Mouse (Mus musculus): ENCODE data around the gene Adamts16.

The Adamts16 gene

DNA sequence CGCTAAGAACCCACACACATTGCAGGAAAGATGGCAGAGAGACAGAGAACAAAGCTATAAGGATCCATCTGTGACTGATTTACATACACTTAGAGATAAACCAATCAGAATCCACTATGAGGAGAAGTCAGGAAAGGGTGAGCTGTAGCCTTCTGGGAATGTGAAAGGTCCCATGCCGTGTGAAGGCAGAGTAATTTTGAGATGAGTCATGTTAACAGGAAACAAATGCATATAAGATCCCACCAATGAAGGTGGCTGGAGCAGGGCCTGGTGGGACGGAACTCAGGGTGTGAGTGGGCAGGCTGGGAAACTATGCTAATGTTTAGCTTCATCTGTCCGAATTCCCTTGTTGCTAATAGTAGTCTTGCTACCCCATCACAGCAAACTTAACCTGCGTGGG is 128.3 kb downstream of the Adamts16 start:
- no peak for DNase-seq (ENCODE audit: low spot score)

GRCm38 (mm10) chr13:70707158-70707854 is 134.3 kb downstream of the Adamts16 start:
- DNase-seq (ENCODE audit: low spot score) = no peak

- no peak for DNase-seq (ENCODE audit: low spot score)
Observed at GRCm38 (mm10) chr13:70702904-70703303, 138.7 kb downstream of the Adamts16 start.

DNA sequence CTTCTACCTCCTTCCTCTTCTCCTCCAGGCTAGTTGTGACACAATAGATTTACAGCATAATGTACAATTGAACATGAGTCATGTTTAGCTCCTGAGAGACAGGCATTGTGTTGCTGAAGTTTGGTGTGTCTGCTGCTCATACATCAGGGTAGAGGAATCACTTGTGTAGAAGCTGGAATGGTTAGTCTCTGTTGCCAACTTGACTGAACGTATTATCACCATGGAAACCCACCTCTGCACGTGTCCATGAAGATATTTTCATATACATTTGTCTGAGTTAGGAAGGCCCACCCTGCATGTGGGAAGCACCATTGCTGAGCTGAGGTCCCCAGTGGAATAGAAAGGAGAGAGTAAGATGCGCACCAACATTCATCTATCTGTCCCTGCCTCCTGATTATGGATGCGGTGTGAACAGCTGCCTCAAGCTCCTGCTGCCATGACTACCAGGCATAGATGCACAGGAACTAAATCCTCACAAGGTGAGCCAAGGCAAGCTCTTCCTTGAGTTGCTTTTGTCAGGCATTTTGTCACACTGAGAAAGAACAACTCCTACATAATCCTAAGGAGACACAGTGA is 142.7 kb downstream of the Adamts16 start:
- no peak for DNase-seq (ENCODE audit: low spot score)

GRCm38 (mm10) chr13:70689452-70689960 is 152.1 kb downstream of the Adamts16 start:
- no peak for DNase-seq (ENCODE audit: low spot score)

DNA sequence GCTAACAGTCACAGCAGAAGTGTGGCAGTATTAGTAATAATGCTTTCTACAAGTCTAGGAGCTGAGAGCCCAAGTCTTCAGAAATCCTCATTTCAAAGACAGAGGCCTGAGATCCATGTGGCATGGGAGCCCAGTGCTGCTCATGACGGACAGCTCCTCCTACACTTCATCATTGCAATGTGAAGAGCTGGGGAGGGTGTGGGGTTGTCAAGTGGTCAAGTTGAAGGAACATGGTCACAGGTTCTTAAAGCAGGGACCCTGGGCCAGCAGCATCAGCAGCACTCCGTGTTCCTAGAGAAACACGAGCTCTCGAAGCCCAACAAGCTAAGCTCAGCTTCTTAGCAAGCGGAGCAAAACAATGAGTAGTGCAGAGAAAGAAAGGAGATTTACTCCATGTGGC is 155.8 kb downstream of the Adamts16 start:
- DNase-seq (ENCODE audit: low spot score) = no peak

GRCm38 (mm10) chr13:70684976-70685609 is 156.5 kb downstream of the Adamts16 start:
- DNase-seq (ENCODE audit: low spot score) = no peak

DNA sequence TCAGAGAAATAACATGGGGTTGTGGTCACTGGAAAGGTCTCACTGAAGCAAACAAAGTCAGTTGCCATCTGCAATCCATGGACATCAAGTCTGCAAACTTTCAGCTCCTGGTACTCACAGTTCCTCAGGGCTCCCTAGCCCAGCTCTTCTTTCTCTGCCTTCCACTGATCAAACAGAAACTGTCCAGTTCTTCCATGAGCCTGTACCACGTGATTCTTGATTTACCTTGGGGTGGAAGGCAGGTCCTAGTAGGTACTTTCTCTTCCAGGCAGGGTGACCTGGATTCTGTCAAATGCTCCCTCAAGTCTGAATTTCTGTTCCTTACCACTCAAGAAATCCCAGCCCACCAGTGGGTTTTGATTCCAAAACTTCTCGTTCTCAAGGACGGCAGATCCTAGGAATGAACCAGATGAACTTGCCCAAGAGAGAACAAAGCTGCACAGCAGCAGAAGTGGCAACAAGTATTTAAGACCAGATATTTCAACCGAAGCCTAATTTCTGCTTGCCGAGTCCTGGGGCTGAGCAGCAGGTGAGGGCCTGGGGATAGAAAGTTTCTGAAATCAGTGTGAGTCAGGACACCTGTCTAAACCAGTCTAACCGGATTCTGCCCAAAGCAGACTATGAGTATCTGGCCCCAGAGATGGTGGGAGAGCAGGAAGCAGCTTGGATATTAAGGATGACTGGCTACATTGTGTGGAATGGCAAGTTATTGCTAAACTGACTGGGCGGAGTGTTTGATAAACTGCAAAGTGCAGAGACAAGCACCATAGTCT is 160.0 kb downstream of the Adamts16 start:
- peak; percentile 15 for DNase-seq (ENCODE audit: low spot score)

DNA sequence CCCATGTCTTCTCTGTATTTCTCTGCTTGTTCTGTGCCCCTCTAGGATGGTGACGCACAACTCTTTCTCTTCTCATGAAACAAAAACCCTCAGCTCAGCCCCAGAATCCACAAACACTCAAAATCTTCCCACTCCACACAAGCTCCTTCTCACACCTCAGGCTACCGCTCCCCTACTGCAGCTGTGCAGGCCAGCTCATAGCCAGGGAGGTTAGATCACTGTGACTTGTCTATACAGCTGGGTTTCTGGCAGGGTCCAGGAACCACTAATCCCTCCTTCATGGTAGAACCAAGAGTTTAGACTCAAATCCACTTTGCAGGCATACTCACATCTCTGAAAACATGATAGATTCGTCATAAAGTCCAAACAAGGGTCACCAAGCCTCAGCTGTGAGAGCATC is 161.3 kb downstream of the Adamts16 start:
- no peak for DNase-seq (ENCODE audit: low spot score)

Data from urinary bladder, postnatal 14 days (tissue).